Mouse (Mus musculus) kidney, embryonic 16.5 days (tissue): ENCODE data around the gene Gal3st2c. TPM values are rescaled to one million over a fixed set of nuclear protein-coding genes. Genes with fewer than 3 reads are reported as not detected.

Experiments
- polyA plus RNA-seq: library from polyadenylated mRNA; unstranded; fragments of >200 nt; fragmentation: Nextera tagmentation; extraction: Ambion mirVana; gene quantifications from 2 replicates; pipeline ENCODE4 v1.2.1, GENCODE M21; 2015

Gal3st2c gene
- polyA plus RNA-seq, 1 experiment from 2014 or later, result not detected

Other genes with a start within 250 kb of the Gal3st2c start
- gene Atg4b, start 239.0 kb upstream of the Gal3st2c start, polyA plus RNA-seq, result 85.3 and 95.0 TPM in 2 replicates
- 74.5 and 75.3 TPM in 2 replicates for gene Thap4, start 235.6 kb upstream of the Gal3st2c start, polyA plus RNA-seq
- 233 and 259 TPM in 2 replicates for gene Dtymk, start 188.6 kb upstream of the Gal3st2c start, polyA plus RNA-seq
- gene Ing5, start 186.5 kb upstream of the Gal3st2c start, polyA plus RNA-seq, result 20.6 TPM in 2 replicates
- 19.2 and 22.3 TPM in 2 replicates for gene D2hgdh, start 165.6 kb upstream of the Gal3st2c start, polyA plus RNA-seq
- gene Gal3st2, start 129.2 kb upstream of the Gal3st2c start, polyA plus RNA-seq, result 0.10 TPM in 1 of 2 replicates, not detected in the other
- gene Gal3st2b, start 72.2 kb upstream of the Gal3st2c start, polyA plus RNA-seq, result 0.14 TPM in 1 of 2 replicates, not detected in the other
- not detected in 2 replicates for gene Neu4, start 29.9 kb downstream of the Gal3st2c start, polyA plus RNA-seq
- not detected in 2 replicates for gene Pdcd1, start 62.0 kb downstream of the Gal3st2c start, polyA plus RNA-seq